Mouse (Mus musculus) ZHBTc4 (cell line): ENCODE measurements around the gene Pgpep1l.
"Not testable (repeated sequence)": the region's sequence is repeated elsewhere in the genome, so short reads cannot be mapped to it uniquely, and the experiment has no call there.

ENCODE experiments used
- DNase-seq: peaks from one replicate; pipeline ENCODE4 v3.0.0-alpha.2; 2011; ENCODE audit warnings: low read depth, low spot score

Gene Pgpep1l

GRCm38 (mm10) chr7:68264028-68264453 lies at the start of gene Pgpep1l:
Gene Pgpep1l, minus strand, starts transcription at chr7:68264233.
- DNase-seq, result peak; percentile 68

- DNase-seq, result no peak
Observed at GRCm38 (mm10) chr7:68313038-68313782, 49.2 kb upstream of the Pgpep1l start.

GRCm38 (mm10) chr7:68312395-68312794 lies 48.4 kb upstream of the Pgpep1l start:
- DNase-seq, result no peak

GRCm38 (mm10) chr7:68311469-68311868 lies 47.4 kb upstream of the Pgpep1l start:
- no peak for DNase-seq

GRCm38 (mm10) chr7:68306756-68307155 lies 42.7 kb upstream of the Pgpep1l start:
- no peak for DNase-seq

- DNase-seq, result no peak
Observed at GRCm38 (mm10) chr7:68305781-68306575, 41.9 kb upstream of the Pgpep1l start.

- no peak for DNase-seq
Observed at GRCm38 (mm10) chr7:68303685-68304084, 39.7 kb upstream of the Pgpep1l start.

- peak; percentile 77 for DNase-seq
Observed at GRCm38 (mm10) chr7:68302586-68303433, 38.8 kb upstream of the Pgpep1l start.

GRCm38 (mm10) chr7:68301160-68301559 lies 37.1 kb upstream of the Pgpep1l start:
- peak; percentile 50 for DNase-seq

- no peak for DNase-seq
Observed at GRCm38 (mm10) chr7:68298381-68299076, 34.5 kb upstream of the Pgpep1l start.

GRCm38 (mm10) chr7:68296487-68296886 lies 32.5 kb upstream of the Pgpep1l start:
- DNase-seq, result no peak

GRCm38 (mm10) chr7:68293997-68294789 lies 30.2 kb upstream of the Pgpep1l start:
- DNase-seq, result peak; percentile 49

GRCm38 (mm10) chr7:68291603-68292002 lies 27.6 kb upstream of the Pgpep1l start:
- DNase-seq, result no peak

GRCm38 (mm10) chr7:68289081-68289480 lies 25.0 kb upstream of the Pgpep1l start:
- DNase-seq, result no peak

- not testable (repeated sequence) for DNase-seq
Observed at GRCm38 (mm10) chr7:68288000-68288399, 24.0 kb upstream of the Pgpep1l start.

GRCm38 (mm10) chr7:68287582-68287981 lies 23.5 kb upstream of the Pgpep1l start:
- DNase-seq, result no peak

GRCm38 (mm10) chr7:68286526-68287481 lies 22.8 kb upstream of the Pgpep1l start:
- no peak for DNase-seq

GRCm38 (mm10) chr7:68285851-68286298 lies 21.8 kb upstream of the Pgpep1l start:
- no peak for DNase-seq

GRCm38 (mm10) chr7:68283776-68284175 lies 19.7 kb upstream of the Pgpep1l start:
- no peak for DNase-seq
